Mouse (Mus musculus) liver, adult 10 weeks (tissue): Measurements from ENCODE around the gene Ugcg. TPM values are rescaled to one million over a fixed set of nuclear protein-coding genes. Genes with fewer than 3 reads are reported as not detected.

Source experiments
- polyA plus RNA-seq: library from polyadenylated mRNA; stranded (reverse); fragments of 350-450 nt; fragmentation: Illumina TruSeq; extraction: RNeasy Lipid Tissue Mini Kit (QIAGEN cat#74804); gene quantifications from one replicate; pipeline ENCODE4 v1.2.3, GENCODE M21; 2014; ENCODE audit warnings: low read depth, low replicate concordance

The Ugcg gene
- 32.3 TPM for polyA plus RNA-seq

DNA sequence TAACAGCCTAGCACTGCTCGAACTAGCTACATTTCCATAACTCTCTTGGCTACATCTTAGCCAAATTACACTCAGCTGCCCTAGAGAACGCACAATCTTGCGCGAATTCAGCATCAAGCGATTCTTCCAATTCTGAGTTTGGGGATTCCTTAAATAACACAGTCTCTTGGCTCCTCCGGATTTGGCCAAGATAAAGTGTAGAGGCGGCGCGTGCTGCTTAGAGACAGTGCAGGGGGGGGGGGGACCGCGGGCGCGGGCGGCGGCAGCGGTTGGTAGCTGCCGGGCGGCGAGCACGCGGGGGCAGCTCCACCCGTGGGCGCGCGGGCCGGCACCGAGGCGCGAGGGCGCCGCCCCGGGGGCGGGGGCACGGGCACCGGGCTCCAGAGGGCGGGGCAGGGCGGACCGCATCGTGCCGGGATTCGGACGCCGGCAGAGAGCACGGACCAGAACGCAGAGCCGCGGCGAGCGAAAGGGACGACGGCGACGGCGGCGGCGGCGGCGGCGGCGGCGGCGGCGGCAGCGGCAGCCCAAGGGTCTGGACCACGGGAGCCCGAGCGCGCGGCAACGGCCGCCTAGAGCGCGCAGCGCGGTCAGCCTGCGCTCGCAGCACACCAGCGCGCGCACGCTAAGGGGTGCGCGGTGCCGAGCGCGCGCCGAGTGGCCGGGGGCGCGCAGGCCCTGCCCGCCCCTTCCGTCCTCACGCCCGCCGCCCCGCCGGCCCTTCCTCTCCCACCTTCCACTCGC is at the start of gene Ugcg:
Gene Ugcg, plus strand, starts transcription at position 456 of the 744 bp plus-strand sequence.

Other genes starting within 250 kb of the Ugcg start
- gene Zkscan16, start 245.6 kb upstream of the Ugcg start, polyA plus RNA-seq = not detected
- 1.3 TPM for gene Ptgr1, start 202.1 kb upstream of the Ugcg start, polyA plus RNA-seq
- gene Dnajc25, start 194.2 kb upstream of the Ugcg start, polyA plus RNA-seq = 47.1 TPM
- not detected for gene Gm20503, start 186.0 kb upstream of the Ugcg start, polyA plus RNA-seq
- gene Gng10, start 154.2 kb upstream of the Ugcg start, polyA plus RNA-seq = 27.4 TPM
- gene AI481877, start 50.3 kb upstream of the Ugcg start, polyA plus RNA-seq = not detected
- gene Susd1, start 249.4 kb downstream of the Ugcg start, polyA plus RNA-seq = 19.6 TPM